Mouse (Mus musculus): ENCODE data around the gene Tmeff2. TPM values are rescaled to one million over a fixed set of nuclear protein-coding genes. Genes with fewer than 3 reads are reported as not detected.

Gene Tmeff2
- total RNA-seq, 4 experiments from 2014 or later = 45.6 to 51.2 (median 48.4) TPM

- DNase-seq (ENCODE audit: low spot score in 2 of 2) = no peak
Observed at GRCm38 (mm10) chr1:51104698-51105097, 204.3 kb downstream of the Tmeff2 start.

DNA sequence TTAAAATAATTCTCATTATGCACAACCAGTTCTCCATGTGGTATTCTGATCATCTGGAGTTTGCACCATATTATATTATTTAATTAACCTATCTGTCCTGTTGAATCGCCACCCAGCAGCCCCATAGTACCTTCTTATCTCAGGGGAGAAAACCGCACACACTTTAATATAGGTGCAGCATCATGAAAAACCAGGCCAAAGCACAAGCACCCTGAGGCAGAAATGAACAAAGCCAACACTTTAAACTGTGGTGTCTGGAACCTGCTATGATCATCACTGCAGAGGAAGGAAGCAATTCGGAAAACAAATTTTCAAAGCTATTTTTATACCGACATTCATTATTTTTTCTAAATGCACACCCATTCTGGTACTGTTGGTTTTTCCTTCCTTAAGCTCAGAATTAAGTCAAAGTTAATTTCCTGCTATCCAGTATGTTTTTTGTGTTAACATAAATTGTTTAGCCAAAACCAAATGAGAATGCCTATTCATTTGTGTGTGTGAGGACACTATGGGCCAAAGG, 206.0 kb downstream of the Tmeff2 start:
- no peak for DNase-seq (ENCODE audit: low spot score in 2 of 2)

GRCm38 (mm10) chr1:51107299-51107698, 206.9 kb downstream of the Tmeff2 start:
- no peak for DNase-seq (ENCODE audit: low spot score in 2 of 2)

DNA sequence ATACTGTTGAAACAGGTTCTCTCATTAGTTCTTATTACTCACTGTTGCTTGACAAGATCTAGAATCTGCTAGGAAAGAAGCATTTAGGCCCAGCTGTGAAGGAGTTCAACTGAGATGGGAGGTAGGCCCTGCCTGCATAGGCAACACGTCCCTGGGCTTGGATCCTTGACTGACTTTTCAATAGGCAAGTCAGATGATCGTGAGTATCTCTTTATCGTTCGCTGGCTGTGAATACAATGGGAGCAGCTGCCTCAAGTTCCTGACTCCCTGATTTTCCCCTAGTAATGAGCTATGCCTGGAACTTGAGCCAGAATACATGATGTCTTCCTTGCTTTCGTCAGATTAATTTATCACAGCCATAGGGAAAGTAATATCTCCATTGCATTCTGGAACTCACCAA, 214.3 kb downstream of the Tmeff2 start:
- DNase-seq (ENCODE audit: low spot score in 2 of 2) = no peak

GRCm38 (mm10) chr1:51115761-51116160, 215.3 kb downstream of the Tmeff2 start:
- DNase-seq (ENCODE audit: low spot score in 2 of 2) = peak in 1 of 2 experiments; percentile 62

GRCm38 (mm10) chr1:51117830-51118229, 217.4 kb downstream of the Tmeff2 start:
- no peak for DNase-seq (ENCODE audit: low spot score in 2 of 2)

- no peak for DNase-seq (ENCODE audit: low spot score in 2 of 2)
Observed at GRCm38 (mm10) chr1:51125671-51126424, 225.4 kb downstream of the Tmeff2 start.

GRCm38 (mm10) chr1:51126425-51126765, 225.9 kb downstream of the Tmeff2 start:
- DNase-seq (ENCODE audit: low spot score in 2 of 2) = no peak

- no peak for DNase-seq (ENCODE audit: low spot score in 2 of 2)
Observed at GRCm38 (mm10) chr1:51136792-51137191, 236.3 kb downstream of the Tmeff2 start.

DNA sequence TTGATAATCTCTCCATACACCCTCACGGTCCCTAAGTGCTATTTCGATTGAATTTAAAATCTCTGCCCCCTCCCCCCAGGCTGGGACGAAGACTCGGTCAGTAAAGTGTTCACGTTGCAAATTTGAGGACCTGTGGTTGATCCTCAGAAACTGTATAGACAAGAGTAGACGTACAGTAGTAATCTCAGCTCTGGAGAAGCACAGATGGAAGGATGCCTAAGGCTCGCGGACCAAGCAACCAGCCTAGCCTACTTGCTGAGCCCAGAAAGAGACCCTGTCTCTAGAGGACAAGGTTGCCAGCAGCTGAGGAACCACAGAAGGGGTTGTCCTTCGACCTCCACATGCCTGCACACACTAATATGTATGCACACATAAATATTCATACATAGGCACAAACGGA, 239.2 kb downstream of the Tmeff2 start:
- DNase-seq (ENCODE audit: low spot score in 2 of 2) = no peak

- no peak for DNase-seq (ENCODE audit: low spot score in 2 of 2)
Observed at GRCm38 (mm10) chr1:51141381-51141780, 240.9 kb downstream of the Tmeff2 start.

GRCm38 (mm10) chr1:51142729-51143128, 242.3 kb downstream of the Tmeff2 start:
- DNase-seq (ENCODE audit: low spot score in 2 of 2) = no peak

DNA sequence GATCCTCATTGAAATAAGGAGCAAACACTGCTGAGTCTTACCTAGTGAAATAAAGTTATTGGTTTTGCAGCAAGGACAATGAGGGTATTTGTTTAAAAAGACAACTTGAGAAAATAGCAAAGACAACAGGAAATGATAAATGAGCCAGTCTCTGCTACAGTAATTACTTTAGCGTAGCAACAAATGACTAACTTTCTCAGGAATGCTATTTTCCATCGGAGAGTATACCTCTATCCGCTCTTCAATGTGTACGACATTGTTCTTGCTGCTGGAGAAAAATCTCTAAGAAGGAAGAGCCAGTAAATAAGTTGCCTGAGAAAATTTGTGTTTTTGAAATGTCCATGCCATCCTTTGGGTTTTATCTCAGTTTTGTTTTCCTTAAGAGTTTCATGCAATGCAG, 245.2 kb downstream of the Tmeff2 start:
- DNase-seq (ENCODE audit: low spot score in 2 of 2) = no peak

DNA sequence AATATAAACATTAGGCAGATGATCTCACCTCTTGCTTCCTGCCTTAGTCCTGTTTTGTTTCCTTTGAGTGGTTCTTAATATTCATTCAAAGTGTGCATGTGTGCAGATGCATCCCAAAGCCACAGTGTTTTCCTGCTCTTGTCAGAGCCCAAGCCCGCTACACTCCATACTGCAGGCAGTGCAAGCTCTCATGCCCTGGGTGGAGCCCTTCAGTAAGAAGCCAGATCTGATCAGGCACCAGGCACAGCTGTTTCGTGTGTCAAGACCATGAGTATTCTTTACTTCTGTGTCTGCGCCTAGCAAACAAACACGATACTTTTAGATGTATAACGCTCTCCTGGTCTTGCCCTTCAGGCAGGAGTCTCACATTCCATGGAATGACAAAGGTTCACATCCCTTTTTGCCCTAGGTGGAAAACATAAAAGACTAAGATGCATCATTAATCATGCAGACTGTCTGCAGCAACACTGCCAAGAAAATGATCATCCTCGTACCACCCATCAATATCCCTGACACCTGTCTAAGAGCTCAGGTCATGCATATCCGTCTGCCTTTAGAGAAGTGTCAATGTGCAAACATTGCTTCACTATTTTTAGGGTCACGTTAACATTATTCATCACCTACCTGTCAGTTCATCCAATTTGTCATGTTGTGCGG, 248.2 kb downstream of the Tmeff2 start:
- no peak for DNase-seq (ENCODE audit: low spot score in 2 of 2)

GRCm38 (mm10) chr1:51149488-51149887, 249.0 kb downstream of the Tmeff2 start:
- DNase-seq (ENCODE audit: low spot score in 2 of 2) = no peak

- DNase-seq (ENCODE audit: low spot score in 2 of 2) = no peak
Observed at GRCm38 (mm10) chr1:51149890-51150289, 249.4 kb downstream of the Tmeff2 start.

DNA sequence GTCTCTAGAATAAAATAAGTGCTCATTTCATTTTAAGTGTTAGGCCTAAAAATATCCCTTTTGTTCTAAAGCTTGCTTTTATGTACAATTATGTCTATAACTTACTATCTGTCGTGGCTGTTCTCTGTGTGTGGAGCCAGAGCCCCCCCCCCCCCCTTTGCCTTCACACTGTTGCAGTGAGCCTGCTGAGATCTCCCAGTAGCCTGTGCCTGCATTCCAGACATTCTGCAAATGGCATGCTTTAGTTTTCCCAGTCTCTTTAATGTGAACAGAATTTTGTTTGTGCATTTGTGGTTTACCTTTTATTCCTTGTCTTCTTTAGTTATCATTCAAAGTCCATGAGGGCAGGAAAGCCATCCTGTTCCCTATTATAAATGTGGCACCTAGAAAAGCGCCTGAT, 251.6 kb downstream of the Tmeff2 start:
- no peak for DNase-seq (ENCODE audit: low spot score in 2 of 2)

- DNase-seq (ENCODE audit: low spot score in 2 of 2) = no peak
Observed at GRCm38 (mm10) chr1:51152856-51153255, 252.4 kb downstream of the Tmeff2 start.

- no peak for DNase-seq (ENCODE audit: low spot score in 2 of 2)
Observed at GRCm38 (mm10) chr1:51184276-51184675, 283.8 kb downstream of the Tmeff2 start.

DNA sequence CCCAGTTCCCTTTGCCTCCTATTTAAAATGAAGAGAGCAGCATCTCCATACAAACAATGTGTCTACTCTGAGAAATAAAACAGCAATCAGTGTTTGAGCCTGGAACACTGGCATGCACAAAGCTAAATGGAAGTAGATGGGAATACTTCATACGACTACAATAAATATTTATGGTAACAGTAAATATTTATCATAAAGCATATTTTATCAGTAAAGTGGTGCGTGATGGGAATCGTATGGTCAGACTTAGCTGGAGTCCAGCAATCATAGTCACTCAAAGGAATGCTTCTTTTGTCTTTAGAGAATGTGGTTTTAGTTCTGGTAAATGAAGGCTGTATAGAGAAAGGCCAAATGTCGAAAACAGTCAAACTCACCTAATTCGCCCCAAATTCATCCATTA, 288.6 kb downstream of the Tmeff2 start:
- DNase-seq (ENCODE audit: low spot score in 2 of 2) = no peak

DNA sequence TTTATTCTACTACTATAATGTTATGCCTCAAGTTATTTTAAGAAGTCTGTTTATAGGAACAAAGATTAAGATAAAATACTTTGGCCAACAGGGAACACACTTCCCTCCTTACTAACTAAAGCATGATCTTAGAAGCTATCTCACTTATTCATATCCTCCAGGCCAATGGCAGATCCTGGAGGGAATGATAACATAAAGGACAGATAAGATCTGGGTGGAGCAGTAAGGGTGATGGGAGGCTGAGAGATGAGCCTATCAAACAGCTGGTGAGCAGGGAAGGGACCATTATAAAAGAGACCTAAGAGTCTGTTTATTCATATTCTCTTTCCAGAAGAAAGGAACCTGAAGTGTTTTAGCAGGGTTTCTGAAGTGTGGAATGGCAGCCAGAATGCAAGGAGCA, 290.8 kb downstream of the Tmeff2 start:
- no peak for DNase-seq (ENCODE audit: low spot score in 2 of 2)

GRCm38 (mm10) chr1:51191872-51192613, 291.6 kb downstream of the Tmeff2 start:
- no peak for DNase-seq (ENCODE audit: low spot score in 2 of 2)

Data from left cerebral cortex, adult 8-10 months (tissue).